Mouse (Mus musculus) embryonic fibroblast, embryonic 13.5 days (primary cell): Measurements from ENCODE around the gene Plekhm2.

Source experiments
- CTCF ChIP-seq: IDR thresholded peaks from 2 replicates; pipeline ENCODE4 v1.5.1; 2011; ENCODE audit warnings: mild to moderate bottlenecking, control low read depth, low read length, moderate library complexity, borderline replicate concordance; ENCODE audit not compliant: insufficient read depth
- POLR2A ChIP-seq: IDR thresholded peaks from 2 replicates; pipeline ENCODE4 v1.6.1; 2011; ENCODE audit warnings: low read depth, mild to moderate bottlenecking, control low read depth, low read length, moderate library complexity

- TF ChIP-seq CTCF (no peak), POLR2A (no peak)
Measured at GRCm38 (mm10) chr4:141578833-141579232, 85.9 kb downstream of the Plekhm2 start.
